Mouse (Mus musculus): ENCODE data around the gene Unc119.

- TF ChIP-seq CTCF (conservative IDR thresholded peaks at IDR 0.05; ENCODE audit: low read length) (no peak), NANOG (IDR thresholded peaks at IDR 0.05; ENCODE audit: borderline replicate concordance, low read length) (no peak), POU5F1 (IDR thresholded peaks at IDR 0.05; ENCODE audit: borderline replicate concordance, low read length) (no peak)
These were observed 21.0 kb upstream of the Unc119 start for GRCm38 (mm10) chr11:78322076-78322831.

Measured in E14TG2a.4 (cell line).